Mouse (Mus musculus): ENCODE measurements around the gene Pacsin2.

DNA sequence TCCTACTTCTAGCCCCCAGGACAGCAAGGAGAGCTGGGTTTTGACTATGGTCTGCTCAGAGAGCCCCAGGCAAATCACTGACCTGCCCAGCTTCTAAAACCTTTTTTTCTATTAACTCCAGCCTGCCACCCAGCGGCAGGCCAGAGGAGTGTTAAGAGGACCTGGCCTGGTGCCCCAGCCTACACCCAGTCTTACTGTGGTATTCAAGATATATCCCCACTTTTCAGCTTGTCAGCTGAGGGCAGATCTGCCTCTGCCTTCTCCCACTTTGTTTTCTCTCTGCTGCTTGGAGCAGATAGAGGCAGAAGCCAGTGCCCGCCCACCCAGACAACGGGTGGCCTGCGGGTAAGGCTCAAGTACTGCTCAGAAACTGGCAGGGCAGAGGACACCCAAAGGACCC is 89.3 kb downstream of the Pacsin2 start:
- TF ChIP-seq CTCF (IDR thresholded peaks at IDR 0.05; ENCODE audit: control insufficient read depth, insufficient read depth, low read length) (peak; percentile 66), POLR2A (IDR thresholded peaks at IDR 0.05; ENCODE audit: borderline replicate concordance, control insufficient read depth, low read depth, low read length) (0 out of 2 replicates have a peak, but pooled peaks have one; percentile 46)

Measured in bone marrow, adult 2 months (tissue).